Mouse (Mus musculus): Measurements from ENCODE around the gene Exoc2. TPM values are rescaled to one million over a fixed set of nuclear protein-coding genes. Genes with fewer than 3 reads are reported as not detected.

Gene Exoc2
- polyA plus RNA-seq, 1 experiment from 2014 or later = 17.1 TPM

- no peak for TF ChIP-seq CTCF (IDR thresholded peaks at IDR 0.05)
- TF ChIP-seq EP300 (IDR thresholded peaks at IDR 0.05) = no peak
- ATAC-seq = no peak
These were observed 98.1 kb downstream of the Exoc2 start for GRCm38 (mm10) chr13:30875825-30876224.

DNA sequence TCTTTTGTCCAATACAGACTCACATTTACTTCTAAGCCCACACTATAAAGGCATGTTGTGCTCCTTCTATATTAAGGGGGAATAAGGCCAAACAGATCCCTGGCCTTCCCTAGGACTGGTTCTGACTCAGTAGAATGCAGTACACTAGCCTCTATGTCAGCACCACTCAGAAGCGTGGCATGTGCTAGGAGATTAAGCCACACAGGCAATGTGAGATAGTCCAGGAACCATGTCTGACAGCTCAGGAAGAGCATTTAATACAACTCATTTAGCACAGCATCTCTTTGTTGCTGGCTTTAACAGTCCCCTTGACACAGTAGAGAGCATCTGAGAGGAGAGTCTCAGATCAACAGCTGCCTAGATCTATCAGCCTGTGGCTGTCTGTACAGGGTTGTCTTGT is 100.4 kb downstream of the Exoc2 start:
- peaks cover 24% of the 10 kb centered on the region for H3K36me3 ChIP-seq (ENCODE audit: insufficient read depth, low read length)
- no peak overlapping the region for H3K4me3 ChIP-seq (ENCODE audit: low read depth, low read length)
- H3K9me3 ChIP-seq (ENCODE audit: low read length) = no peaks in the 10 kb centered on the region
- no peaks in the 10 kb centered on the region for H3K4me1 ChIP-seq (ENCODE audit: insufficient read depth, low read depth, low read length)
- H3K9ac ChIP-seq (replicated peaks; ENCODE audit: low read depth) = no peak overlapping the region
- no peak overlapping the region for H3K27ac ChIP-seq (ENCODE audit: low read length)
- H3K4me2 ChIP-seq (replicated peaks; ENCODE audit: low read depth, low read length) = no peak overlapping the region
- no peaks in the 10 kb centered on the region for H3K27me3 ChIP-seq (replicated peaks; ENCODE audit: insufficient read depth, low read length)
- no peak for DNase-seq (ENCODE audit: low spot score)
- TF ChIP-seq CTCF (IDR thresholded peaks at IDR 0.05) (no peak), EP300 (IDR thresholded peaks at IDR 0.05) (no peak)
- ATAC-seq = no peak
- 90% methylated on average over 1 of the region's 1 CpGs for WGBS

More at GRCm38 (mm10) chr13:30875825-30876224, 98.1 kb downstream of the Exoc2 start:
- Histone ChIP-seq H3K4me1 (ENCODE audit: insufficient read depth, low read depth, low read length) (no peaks in the 10 kb centered on the region), H3K36me3 (ENCODE audit: insufficient read depth, low read length) (peaks cover 23% of the 10 kb centered on the region), H3K9me3 (ENCODE audit: low read length) (no peaks in the 10 kb centered on the region), H3K27ac (ENCODE audit: low read length) (no peak overlapping the region), H3K27me3 (replicated peaks; ENCODE audit: insufficient read depth, low read length) (no peaks in the 10 kb centered on the region), H3K9ac (replicated peaks; ENCODE audit: low read depth) (no peak overlapping the region), H3K4me2 (replicated peaks; ENCODE audit: low read depth, low read length) (no peak overlapping the region), H3K4me3 (ENCODE audit: low read depth, low read length) (no peak overlapping the region)
- 90% methylated on average over 3 of the region's 3 CpGs for WGBS
- no peak for DNase-seq (ENCODE audit: low spot score)

DNA sequence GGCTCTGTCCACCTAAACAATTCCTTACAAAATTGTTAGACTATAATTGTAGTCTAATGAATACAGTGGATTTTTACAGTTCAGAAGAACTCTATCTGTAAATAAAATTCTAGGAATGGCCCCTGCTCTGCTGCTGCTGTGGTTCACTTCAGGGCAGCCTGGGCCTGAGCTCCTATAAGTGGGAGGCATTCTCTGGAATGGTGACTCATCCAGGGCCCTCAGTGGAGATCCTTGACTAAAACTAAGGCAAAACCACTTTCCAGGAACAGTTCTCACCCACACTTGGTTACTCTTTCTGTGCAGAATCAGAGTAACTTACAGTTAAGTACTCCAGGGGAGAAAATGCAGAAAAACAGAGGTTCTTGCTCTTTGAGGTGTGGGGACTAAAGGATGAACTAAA is 108.4 kb downstream of the Exoc2 start:
- no peak overlapping the region for H3K4me2 ChIP-seq (replicated peaks; ENCODE audit: low read depth, low read length)
- no peaks in the 10 kb centered on the region for H3K9me3 ChIP-seq (ENCODE audit: low read length)

GRCm38 (mm10) chr13:30864042-30864441 is 109.9 kb downstream of the Exoc2 start:
- H3K4me3 ChIP-seq (ENCODE audit: low read depth, low read length) = no peak overlapping the region
- no peak overlapping the region for H3K4me2 ChIP-seq (replicated peaks; ENCODE audit: low read depth, low read length)
- no peak overlapping the region for H3K9ac ChIP-seq (replicated peaks; ENCODE audit: low read depth)
- H3K36me3 ChIP-seq (ENCODE audit: insufficient read depth, low read length) = peaks cover 6% of the 10 kb centered on the region; the same call in 1 of the 2 replicates
- WGBS = 71% methylated on average over 3 of the region's 3 CpGs
- H3K4me1 ChIP-seq (ENCODE audit: insufficient read depth, low read depth, low read length) = no peaks in the 10 kb centered on the region
- ATAC-seq (no peak), DNase-seq (ENCODE audit: low spot score) (no peak)
- H3K27me3 ChIP-seq (replicated peaks; ENCODE audit: insufficient read depth, low read length) = no peaks in the 10 kb centered on the region
- H3K27ac ChIP-seq (ENCODE audit: low read length) = no peak overlapping the region
- peak; percentile 32 for TF ChIP-seq CTCF (IDR thresholded peaks at IDR 0.05)
- TF ChIP-seq EP300 (IDR thresholded peaks at IDR 0.05) = no peak
- no peaks in the 10 kb centered on the region for H3K9me3 ChIP-seq (ENCODE audit: low read length)

More for the DNA sequence above, 108.4 kb downstream of the Exoc2 start:
- no peaks in the 10 kb centered on the region for H3K27me3 ChIP-seq (replicated peaks; ENCODE audit: insufficient read depth, low read length)
- ATAC-seq = peak; percentile 62
- H3K4me3 ChIP-seq (ENCODE audit: low read depth, low read length) = no peak overlapping the region
- H3K4me1 ChIP-seq (ENCODE audit: insufficient read depth, low read depth, low read length) = no peaks in the 10 kb centered on the region
- no peak overlapping the region for H3K27ac ChIP-seq (ENCODE audit: low read length)
- H3K9ac ChIP-seq (replicated peaks; ENCODE audit: low read depth) = no peak overlapping the region
- TF ChIP-seq EP300 (IDR thresholded peaks at IDR 0.05) = no peak
- peak; percentile 44 for DNase-seq (ENCODE audit: low spot score)
- peaks cover 6% of the 10 kb centered on the region; the same call in 1 of the 2 replicates for H3K36me3 ChIP-seq (ENCODE audit: insufficient read depth, low read length)

GRCm38 (mm10) chr13:30858421-30858820 is 115.5 kb downstream of the Exoc2 start:
- DNase-seq (ENCODE audit: low spot score) (peak; percentile 35), ATAC-seq (no peak)
- Histone ChIP-seq H3K4me1 (ENCODE audit: insufficient read depth, low read depth, low read length) (no peaks in the 10 kb centered on the region), H3K27ac (ENCODE audit: low read length) (no peak overlapping the region), H3K36me3 (ENCODE audit: insufficient read depth, low read length) (peaks cover 10% of the 10 kb centered on the region; the same call in 1 of the 2 replicates), H3K9ac (replicated peaks; ENCODE audit: low read depth) (no peak overlapping the region), H3K27me3 (replicated peaks; ENCODE audit: insufficient read depth, low read length) (no peaks in the 10 kb centered on the region), H3K4me3 (ENCODE audit: low read depth, low read length) (no peak overlapping the region), H3K9me3 (ENCODE audit: low read length) (no peaks in the 10 kb centered on the region), H3K4me2 (replicated peaks; ENCODE audit: low read depth, low read length) (no peak overlapping the region)
- no peak for TF ChIP-seq CTCF (IDR thresholded peaks at IDR 0.05)
- no peak for TF ChIP-seq EP300 (IDR thresholded peaks at IDR 0.05)
- WGBS = 71% methylated on average over 3 of the region's 3 CpGs

- H3K9ac ChIP-seq (replicated peaks; ENCODE audit: low read depth) = no peak overlapping the region
- no peaks in the 10 kb centered on the region for H3K9me3 ChIP-seq (ENCODE audit: low read length)
- H3K36me3 ChIP-seq (ENCODE audit: insufficient read depth, low read length) = peaks cover 8% of the 10 kb centered on the region; the same call in 1 of the 2 replicates
- ATAC-seq = no peak
- no peaks in the 10 kb centered on the region for H3K4me1 ChIP-seq (ENCODE audit: insufficient read depth, low read depth, low read length)
- H3K27ac ChIP-seq (ENCODE audit: low read length) = no peak overlapping the region
- H3K27me3 ChIP-seq (replicated peaks; ENCODE audit: insufficient read depth, low read length) = no peaks in the 10 kb centered on the region
- no peak overlapping the region for H3K4me3 ChIP-seq (ENCODE audit: low read depth, low read length)
- WGBS = 68% methylated on average over 2 of the region's 2 CpGs
- DNase-seq (ENCODE audit: low spot score) = no peak
- no peak overlapping the region for H3K4me2 ChIP-seq (replicated peaks; ENCODE audit: low read depth, low read length)
- TF ChIP-seq EP300 (IDR thresholded peaks at IDR 0.05) (no peak), CTCF (IDR thresholded peaks at IDR 0.05) (no peak)
These were observed 123.2 kb downstream of the Exoc2 start for GRCm38 (mm10) chr13:30850736-30851135.

DNA sequence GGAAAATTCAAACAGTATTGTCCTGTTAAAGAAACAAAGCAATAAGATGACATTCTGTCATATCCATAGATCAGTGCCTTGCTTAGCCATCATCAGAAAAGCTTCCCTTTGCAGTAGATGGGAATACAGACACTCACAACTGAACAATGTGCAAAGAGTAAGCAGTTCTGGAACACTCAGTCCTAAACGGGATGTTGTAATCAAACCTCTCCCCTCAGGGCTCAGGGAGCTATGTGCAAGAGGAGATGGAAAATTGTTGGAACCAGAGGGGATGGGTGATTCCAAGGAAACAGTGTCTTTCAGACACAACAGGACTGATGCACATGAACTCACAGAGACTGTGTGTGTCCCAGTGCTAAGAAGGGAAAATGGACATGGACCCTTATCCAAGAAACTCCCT is 125.9 kb downstream of the Exoc2 start:
- no peaks in the 10 kb centered on the region for H3K4me1 ChIP-seq (ENCODE audit: insufficient read depth, low read depth, low read length)
- H3K4me3 ChIP-seq (ENCODE audit: low read depth, low read length) = no peak overlapping the region
- no peak overlapping the region for H3K27ac ChIP-seq (ENCODE audit: low read length)
- TF ChIP-seq EP300 (IDR thresholded peaks at IDR 0.05) = peak; percentile 12; the same call in 1 of the 2 replicates
- no peak for TF ChIP-seq CTCF (IDR thresholded peaks at IDR 0.05)
- no peak overlapping the region for H3K4me2 ChIP-seq (replicated peaks; ENCODE audit: low read depth, low read length)
- H3K36me3 ChIP-seq (ENCODE audit: insufficient read depth, low read length) = no peaks in the 10 kb centered on the region
- no peak overlapping the region for H3K9ac ChIP-seq (replicated peaks; ENCODE audit: low read depth)
- DNase-seq (ENCODE audit: low spot score) (peak; percentile 61), ATAC-seq (peak; percentile 65)
- no peaks in the 10 kb centered on the region for H3K9me3 ChIP-seq (ENCODE audit: low read length)
- 43% methylated on average over 1 of the region's 1 CpGs for WGBS
- H3K27me3 ChIP-seq (replicated peaks; ENCODE audit: insufficient read depth, low read length) = no peaks in the 10 kb centered on the region
